Mouse (Mus musculus) regulatory T cell (primary cell): ENCODE results near the gene Cct7.

ENCODE experiments used
- in situ Hi-C: fragments of 300-600 bp; cut with MboI, MseI; formaldehyde crosslinking; loops from one replicate; pipeline ENCODE4 v1.15.1; 2025; ENCODE audit warnings: high pct_unique_total_duplicates

The Cct7 gene

GRCm38 (mm10) chr6:85450697-85451663 is at the start of gene Cct7:
TSS of gene Cct7 (plus strand) at chr6:85451514.
- in situ Hi-C loops, result loop anchor here (10.0 kb wide), 1 partner anchor 1996 kb away; the partner anchor contains the start of gene Tet3

DNA sequence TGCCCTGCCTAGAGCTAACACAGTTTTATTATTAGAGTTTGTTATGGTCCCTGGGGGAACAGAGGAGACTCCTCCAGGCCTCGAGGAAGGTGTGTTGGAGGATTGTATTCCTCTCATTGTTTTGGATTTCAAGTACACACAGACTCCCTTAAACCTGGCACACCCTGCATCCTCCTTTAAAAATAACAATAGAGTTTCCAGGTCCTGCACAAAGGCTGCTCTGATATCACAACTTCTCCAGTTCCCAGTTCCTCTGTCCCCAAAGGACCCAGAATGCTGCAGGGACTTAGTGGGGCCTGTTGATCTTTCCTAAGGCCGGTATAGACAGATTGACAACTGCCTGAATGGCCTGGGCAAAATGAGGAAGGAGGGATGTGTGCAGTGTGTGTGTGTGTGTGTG is 48.7 kb upstream of the Cct7 start:
- in situ Hi-C loops, result no loop called here

DNA sequence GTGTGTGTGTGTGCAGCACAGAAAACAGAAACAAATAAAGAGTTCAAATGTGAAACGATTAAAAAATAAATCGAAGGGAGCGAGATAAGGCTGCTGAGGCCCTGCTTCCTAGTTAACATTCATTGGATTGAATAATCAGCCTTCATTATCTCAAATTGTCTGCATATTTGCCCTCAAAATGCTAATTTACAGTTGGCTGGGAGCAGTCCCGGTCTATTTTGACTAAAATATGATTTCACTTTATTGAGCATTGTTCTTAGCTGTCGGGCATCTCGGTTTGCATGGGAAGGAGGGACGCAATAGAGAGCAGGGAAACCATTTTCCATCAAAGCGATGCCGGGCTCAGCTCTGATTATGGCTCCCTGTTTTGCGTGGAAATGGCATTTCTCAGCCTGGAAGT is 48.3 kb upstream of the Cct7 start:
- in situ Hi-C loops, result no loop called here

DNA sequence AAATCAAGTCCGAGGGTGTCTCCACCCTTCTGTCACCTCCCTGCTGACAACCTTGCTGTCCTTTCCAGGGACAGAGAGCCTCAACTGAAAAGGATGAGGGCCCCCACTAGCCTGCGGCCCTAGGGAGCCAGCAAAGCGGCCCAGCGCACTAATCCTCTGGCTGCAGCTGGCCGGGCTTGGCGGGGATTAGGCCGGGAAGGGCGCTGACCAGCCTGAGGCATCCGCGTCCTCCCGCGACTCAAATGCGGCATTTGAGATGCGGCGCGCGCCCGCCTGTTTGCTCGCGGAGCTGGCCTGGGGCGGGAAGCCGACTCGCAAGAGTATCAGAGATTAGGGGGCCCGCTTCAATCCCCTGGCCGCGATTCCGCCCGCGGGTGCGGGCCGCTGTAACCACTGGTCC is 42.3 kb upstream of the Cct7 start:
- in situ Hi-C loops, result loop anchor here (5.0 kb wide), 1 partner anchor 257 kb away; no protein-coding TSS in a partner anchor

DNA sequence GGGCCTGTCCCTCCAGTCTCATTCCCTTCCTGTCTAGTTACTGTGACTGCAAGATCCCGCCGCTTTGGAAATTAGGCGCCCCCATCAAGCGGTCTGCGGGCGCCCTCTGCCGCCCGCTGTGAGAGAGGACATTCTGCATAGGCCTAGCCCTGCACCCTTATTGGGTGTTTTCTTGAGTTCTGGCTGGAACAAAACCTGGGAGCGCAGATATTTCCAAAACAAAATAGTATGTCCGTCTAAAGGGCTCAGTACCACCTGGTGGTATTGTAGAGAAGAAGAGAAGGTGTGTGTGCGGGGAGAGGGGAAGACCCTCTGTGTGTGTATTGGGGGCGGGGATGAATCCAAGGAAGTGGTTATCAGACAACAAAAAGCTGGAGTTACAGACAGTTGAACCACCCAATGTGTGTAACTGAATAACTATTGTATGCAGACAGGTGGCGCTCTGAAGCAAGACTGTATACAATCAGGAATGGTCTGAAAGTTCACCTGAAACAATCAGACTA is 40.5 kb upstream of the Cct7 start:
- in situ Hi-C loops, result no loop called here

DNA sequence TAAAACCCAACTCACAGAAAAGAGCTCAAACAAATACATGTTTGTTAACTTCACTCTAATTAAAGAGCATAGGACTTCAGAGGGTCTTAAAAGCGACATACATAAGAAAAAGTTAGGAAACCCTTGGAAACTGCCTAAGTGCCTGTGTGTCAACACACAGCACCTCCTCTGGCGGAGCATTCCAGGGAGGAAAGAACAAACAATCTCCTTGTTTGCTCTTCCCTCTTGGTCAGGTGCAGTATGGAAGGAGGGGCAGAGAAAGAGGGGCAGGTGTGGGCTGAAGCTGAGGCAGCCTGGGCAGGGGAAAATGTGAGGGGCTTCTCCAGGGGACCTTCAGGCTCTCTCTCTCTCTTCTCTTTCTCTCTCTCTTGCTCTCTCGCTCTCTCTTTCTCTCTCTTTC is 35.5 kb upstream of the Cct7 start:
- in situ Hi-C loops, result no loop called here

DNA sequence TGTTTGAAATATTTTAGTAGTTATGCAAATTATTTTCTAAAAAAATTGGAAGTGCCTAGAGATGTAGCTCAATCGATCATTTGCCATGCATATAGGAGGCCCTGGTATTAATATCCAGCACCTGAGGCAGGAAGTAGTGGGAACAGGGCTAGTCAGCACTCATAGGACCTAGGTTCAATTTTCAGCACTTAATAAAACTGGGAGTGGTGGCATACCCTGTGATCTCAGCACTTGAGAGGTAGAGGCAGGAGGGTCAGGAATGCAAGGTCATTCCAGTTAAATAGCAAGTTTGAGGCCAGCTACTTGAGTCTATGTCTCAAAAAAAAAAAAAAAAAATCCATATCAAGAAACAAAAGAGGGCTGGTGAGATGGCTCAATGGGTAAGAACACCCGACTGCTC is 32.2 kb upstream of the Cct7 start:
- in situ Hi-C loops, result no loop called here

DNA sequence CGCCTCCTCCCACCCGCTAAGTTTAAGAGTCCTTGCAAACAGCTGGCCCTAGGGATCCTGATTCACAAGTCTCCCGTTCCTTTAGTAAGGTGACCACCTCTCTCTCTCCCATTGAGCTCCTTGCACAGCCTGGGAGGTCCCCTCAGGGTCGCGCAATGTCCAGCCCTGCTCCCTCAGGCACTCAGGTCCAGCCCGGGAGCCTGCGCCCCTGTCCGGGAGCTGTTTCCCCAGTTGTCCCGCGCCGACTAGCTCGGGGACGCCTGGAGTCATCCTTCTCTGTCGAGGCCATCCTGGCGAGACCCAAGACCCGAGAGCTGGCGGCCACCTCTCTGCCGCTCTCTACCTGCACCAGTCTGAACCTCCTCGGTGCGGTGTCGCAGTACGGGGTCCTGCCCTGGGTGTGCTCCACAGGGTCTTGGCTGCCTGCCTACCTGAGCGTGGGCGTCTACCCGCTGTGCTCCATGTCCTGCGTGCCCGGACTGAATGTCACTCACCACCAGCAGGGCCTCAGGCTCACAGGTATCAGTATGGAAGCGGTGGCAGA is 27.4 kb upstream of the Cct7 start, which contains the start of gene Noto:
Gene Noto (plus strand): TSS at position 51 of the 544 bp plus-strand sequence.
- in situ Hi-C loops, result no loop called here

- in situ Hi-C loops, result no loop called here
These were observed 20.0 kb upstream of the Cct7 start for GRCm38 (mm10) chr6:85431274-85431841.

DNA sequence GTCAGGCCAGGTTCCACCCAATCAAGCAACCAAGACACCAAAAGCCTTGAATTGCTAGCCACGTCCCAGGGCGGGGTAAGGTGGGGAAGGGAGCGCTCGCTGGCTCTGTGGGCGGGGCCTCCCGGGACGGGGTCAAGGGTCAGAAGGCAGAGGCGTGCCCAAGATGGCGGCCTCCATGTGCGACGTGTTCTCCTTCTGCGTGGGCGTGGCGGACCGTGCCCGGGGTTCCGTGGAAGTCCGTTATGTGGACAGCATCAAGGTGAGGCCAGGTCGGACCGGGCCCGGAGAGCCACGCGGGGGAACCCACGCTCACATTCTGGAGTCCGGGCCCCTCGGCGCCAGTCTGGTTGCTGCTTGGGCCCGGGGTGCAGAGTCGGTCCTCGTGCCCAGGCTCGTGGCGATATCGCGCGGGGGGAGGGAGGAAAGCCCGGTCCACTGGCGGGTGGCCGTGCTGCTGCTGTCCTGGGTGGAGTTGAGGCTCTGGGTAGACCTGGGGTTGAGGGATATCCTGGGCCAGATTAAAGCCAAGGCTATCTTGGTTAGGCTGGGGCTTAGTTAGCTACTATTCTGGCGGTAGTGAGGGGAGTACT is 19.4 kb upstream of the Cct7 start, which contains the start of gene Smyd5:
Gene Smyd5 (plus strand): TSS at position 148 of the 590 bp plus-strand sequence.
- in situ Hi-C loops, result no loop called here

GRCm38 (mm10) chr6:85433865-85434264 is 17.4 kb upstream of the Cct7 start:
- in situ Hi-C loops, result no loop called here

- in situ Hi-C loops, result no loop called here
These were observed 15.1 kb upstream of the Cct7 start for GRCm38 (mm10) chr6:85436204-85436603.

- in situ Hi-C loops, result no loop called here
These were observed 14.7 kb upstream of the Cct7 start for GRCm38 (mm10) chr6:85436631-85437030.

GRCm38 (mm10) chr6:85441142-85441541 is 10.2 kb upstream of the Cct7 start:
- in situ Hi-C loops, result no loop called here

- in situ Hi-C loops, result no loop called here
These were observed 7.7 kb upstream of the Cct7 start for GRCm38 (mm10) chr6:85443488-85444233.

- in situ Hi-C loops, result no loop called here
These were observed 6.9 kb upstream of the Cct7 start for GRCm38 (mm10) chr6:85444266-85444965.

- in situ Hi-C loops, result no loop called here
These were observed 6.0 kb upstream of the Cct7 start for GRCm38 (mm10) chr6:85445286-85445685.

- in situ Hi-C loops, result no loop called here
These were observed 4.0 kb upstream of the Cct7 start for GRCm38 (mm10) chr6:85447351-85447750.

- in situ Hi-C loops, result loop anchor here (10.0 kb wide), 1 partner anchor 1995 kb away; the partner anchor contains the start of gene Tet3
These were observed 1.2 kb upstream of the Cct7 start for GRCm38 (mm10) chr6:85450140-85450539.
